Mouse (Mus musculus) ES-E14 (cell line): ENCODE measurements around the gene Slc25a54. TPM values are rescaled to one million over a fixed set of nuclear protein-coding genes. Genes with fewer than 3 reads are reported as not detected.

Source experiments
- DNase-seq: peaks from one replicate; pipeline ENCODE4 v3.0.0-alpha.2; 2013; ENCODE audit warnings: low read depth, low spot score
- H3K27ac ChIP-seq: 2 replicates; pipeline ENCODE4 v1.5.1; 2012; ENCODE audit warnings: low read depth, mild to moderate bottlenecking, low read length, moderate library complexity, mixed read lengths; ENCODE audit not compliant: poor library complexity, insufficient read depth, severe bottlenecking
- H3K36me3 ChIP-seq: 2 replicates; pipeline ENCODE4 v1.6.1; 2012; ENCODE audit warnings: mild to moderate bottlenecking, low read length, moderate library complexity, mixed read lengths; ENCODE audit not compliant: control insufficient read depth, poor library complexity, insufficient read depth, severe bottlenecking
- H3K4me1 ChIP-seq, 2 experiments: fragments of 150-350 bp in 1 of 2; sonication (generic) in 1 of 2; 2 replicates each; pipeline ENCODE4 v1.6.1; 2012; ENCODE audit warnings: low read length in 2 of 2, mild to moderate bottlenecking in 1 of 2, mixed read lengths in 1 of 2; ENCODE audit not compliant: control insufficient read depth in 2 of 2, insufficient read depth in 2 of 2, poor library complexity in 1 of 2
- H3K4me3 ChIP-seq, 2 experiments: fragments of 150-350 bp in 1 of 2; sonication (generic) in 1 of 2; 2 replicates each; pipeline ENCODE4 v1.5.1; 2012; ENCODE audit warnings: low read length in 2 of 2, low read depth in 1 of 2, mild to moderate bottlenecking in 1 of 2, mixed read lengths in 1 of 2; ENCODE audit not compliant: insufficient read depth in 1 of 2, poor library complexity in 1 of 2, severe bottlenecking in 1 of 2
- H3K9ac ChIP-seq: 2 replicates; pipeline ENCODE4 v1.6.1; 2012; ENCODE audit warnings: low read depth, mild to moderate bottlenecking, low read length, mixed read lengths; ENCODE audit not compliant: poor library complexity, insufficient read depth, severe bottlenecking
- H3K9me3 ChIP-seq: fragments of 150-350 bp; sonication (generic); 2 replicates; pipeline ENCODE4 v1.6.1; 2012; ENCODE audit warnings: low read depth, mild to moderate bottlenecking, low read length; ENCODE audit not compliant: control insufficient read depth, insufficient read depth
- CHD2 ChIP-seq: IDR thresholded peaks from 2 replicates; pipeline ENCODE4 v1.6.1; 2014; ENCODE audit warnings: mild to moderate bottlenecking, low read depth, low read length, inconsistent platforms
- HCFC1 ChIP-seq: IDR thresholded peaks from 2 replicates; pipeline ENCODE4 v1.6.1; 2012; ENCODE audit warnings: low read length, inconsistent platforms, borderline replicate concordance; ENCODE audit not compliant: insufficient read depth
- MAFK ChIP-seq: IDR thresholded peaks from 2 replicates; pipeline ENCODE4 v1.6.1; 2014; ENCODE audit warnings: mild to moderate bottlenecking, low read depth, low read length, inconsistent platforms; ENCODE audit not compliant: insufficient read depth
- ZC3H11A ChIP-seq: IDR thresholded peaks from 2 replicates; pipeline ENCODE4 v1.6.1; 2012; ENCODE audit warnings: low read depth, mild to moderate bottlenecking, inconsistent platforms, low read length, borderline replicate concordance
- ZNF384 ChIP-seq: IDR thresholded peaks from 2 replicates; pipeline ENCODE4 v1.6.1; 2012; ENCODE audit warnings: low read depth, low read length, inconsistent platforms
- in situ Hi-C, 2 experiments: fragments of 600-800 bp; cut with MboI; formaldehyde crosslinking; loops; one replicate each; pipeline ENCODE4 v1.15.1; 2025; ENCODE audit warnings: low sequenced_read_pairs in 2 of 2, inconsistent platforms in 1 of 2; ENCODE audit not compliant: unreplicated experiment in 2 of 2
- total RNA-seq: library from RNA; depleted of rRNA; stranded (reverse); fragments of 300-350 nt; gene quantifications from 2 replicates; pipeline ENCODE4 v1.2.3, GENCODE M21; 2012

Slc25a54 gene
- total RNA-seq, 1 experiment: not detected

GRCm38 (mm10) chr3:109152561-109152960 is 72.3 kb downstream of the Slc25a54 start:
- no peak overlapping the region for H3K27ac ChIP-seq
- H3K4me1 ChIP-seq: no peaks in the 10 kb centered on the region
- DNase-seq: no peak
- no peak overlapping the region for H3K4me3 ChIP-seq
- no peaks in the 10 kb centered on the region for H3K36me3 ChIP-seq
- H3K9me3 ChIP-seq: no peaks in the 10 kb centered on the region
- no peak for TF ChIP-seq HCFC1
- no peak for TF ChIP-seq ZC3H11A
- no peak for TF ChIP-seq MAFK
- no peak for TF ChIP-seq CHD2
- TF ChIP-seq ZNF384: no peak
- in situ Hi-C loops: loop anchor here in 1 of 2 experiments (25.0 kb wide), 1 partner anchor 335 kb away; no protein-coding TSS in a partner anchor
- H3K9ac ChIP-seq: no peak overlapping the region

GRCm38 (mm10) chr3:109153410-109153809 is 73.1 kb downstream of the Slc25a54 start:
- Histone ChIP-seq H3K36me3 (no peaks in the 10 kb centered on the region), H3K27ac (no peak overlapping the region), H3K9ac (no peak overlapping the region), H3K4me3 (no peak overlapping the region), H3K9me3 (no peaks in the 10 kb centered on the region), H3K4me1 (no peaks in the 10 kb centered on the region)
- in situ Hi-C loops: loop anchor here in 1 of 2 experiments (25.0 kb wide), 1 partner anchor 334 kb away; no protein-coding TSS in a partner anchor
- no peak for TF ChIP-seq HCFC1
- no peak for TF ChIP-seq ZNF384
- no peak for TF ChIP-seq CHD2
- TF ChIP-seq MAFK: no peak
- TF ChIP-seq ZC3H11A: no peak
- DNase-seq: no peak

DNA sequence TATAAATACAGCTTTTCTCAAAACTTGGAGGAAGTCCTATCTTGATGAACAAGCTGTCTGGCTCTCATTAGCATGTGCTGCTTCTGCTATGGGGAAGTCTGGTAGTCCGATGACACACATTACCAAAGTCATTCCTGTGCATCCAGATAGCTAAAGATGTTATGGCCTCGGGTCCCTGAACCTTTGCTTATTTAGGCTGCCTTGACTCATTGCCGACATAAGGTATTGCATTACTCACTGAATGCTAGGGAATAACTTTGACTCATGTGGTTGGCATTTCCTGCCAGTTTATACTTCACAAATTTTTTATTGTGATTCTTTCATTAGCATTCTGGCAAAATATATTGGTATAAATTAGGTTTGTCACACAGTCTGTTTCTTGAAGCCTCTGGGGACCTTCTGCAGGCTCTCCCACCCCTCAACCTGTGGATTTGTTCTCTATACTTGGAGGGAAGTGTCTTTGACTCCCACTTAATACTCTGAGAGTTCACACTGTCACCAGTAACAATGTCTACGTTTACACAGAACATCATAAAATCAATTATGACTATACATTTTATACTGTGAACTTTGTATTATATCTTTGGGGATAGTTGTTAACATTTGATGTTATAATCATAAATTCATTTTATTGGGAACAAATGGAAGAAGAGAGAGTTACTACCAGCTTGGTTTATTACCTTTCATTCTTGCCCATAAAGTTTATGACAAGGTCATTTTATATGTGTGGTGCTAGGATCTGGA is 75.8 kb downstream of the Slc25a54 start:
- Histone ChIP-seq H3K4me1 (no peaks in the 10 kb centered on the region), H3K9me3 (no peaks in the 10 kb centered on the region), H3K4me3 (no peak overlapping the region), H3K36me3 (no peaks in the 10 kb centered on the region), H3K9ac (no peak overlapping the region), H3K27ac (no peak overlapping the region)
- no peak for TF ChIP-seq ZNF384
- TF ChIP-seq ZC3H11A: no peak
- no peak for TF ChIP-seq HCFC1
- no peak for TF ChIP-seq CHD2
- no peak for TF ChIP-seq MAFK
- no peak for DNase-seq
- in situ Hi-C loops: loop anchor here in 1 of 2 experiments (25.0 kb wide), 1 partner anchor 331 kb away; no protein-coding TSS in a partner anchor

DNA sequence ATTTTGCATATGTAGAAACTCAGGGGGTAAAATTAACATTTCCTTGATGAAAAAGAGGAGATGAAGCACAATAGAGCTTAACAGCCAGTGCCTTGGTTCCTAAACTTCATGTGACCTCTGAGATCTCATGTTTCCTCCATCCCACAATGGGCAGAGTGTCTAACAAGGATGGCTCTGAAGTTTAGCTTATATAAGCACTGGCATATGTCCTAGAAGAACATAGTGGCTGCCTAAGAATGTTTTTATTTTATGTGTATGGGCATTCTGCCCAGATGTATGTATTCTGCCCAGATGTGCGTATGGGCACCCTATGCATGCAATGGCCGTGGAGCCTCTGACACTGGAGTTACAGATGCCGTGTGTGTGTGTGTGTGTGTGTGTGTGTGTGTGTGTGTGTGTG is 77.2 kb downstream of the Slc25a54 start:
- H3K27ac ChIP-seq: no peak overlapping the region
- no peak for DNase-seq
- H3K4me3 ChIP-seq: no peak overlapping the region
- in situ Hi-C loops: loop anchor here in 1 of 2 experiments (25.0 kb wide), 1 partner anchor 330 kb away; no protein-coding TSS in a partner anchor
- TF ChIP-seq HCFC1 (no peak), CHD2 (no peak), ZC3H11A (no peak), MAFK (no peak), ZNF384 (no peak)
- H3K9me3 ChIP-seq: no peaks in the 10 kb centered on the region
- H3K4me1 ChIP-seq: no peaks in the 10 kb centered on the region
- H3K9ac ChIP-seq: no peak overlapping the region
- H3K36me3 ChIP-seq: no peaks in the 10 kb centered on the region

GRCm38 (mm10) chr3:109164088-109164487 is 83.8 kb downstream of the Slc25a54 start:
- no peak overlapping the region for H3K27ac ChIP-seq
- in situ Hi-C loops: loop anchor here in 1 of 2 experiments (25.0 kb wide), 1 partner anchor 323 kb away; no protein-coding TSS in a partner anchor
- H3K36me3 ChIP-seq: no peaks in the 10 kb centered on the region
- H3K4me3 ChIP-seq: no peak overlapping the region
- TF ChIP-seq HCFC1: no peak
- TF ChIP-seq ZC3H11A: no peak
- no peak for TF ChIP-seq MAFK
- TF ChIP-seq CHD2: no peak
- no peaks in the 10 kb centered on the region for H3K4me1 ChIP-seq
- no peak for DNase-seq
- H3K9me3 ChIP-seq: no peaks in the 10 kb centered on the region
- no peak overlapping the region for H3K9ac ChIP-seq
